Mouse (Mus musculus) adrenal gland, adult 2 months (tissue): Measurements from ENCODE around the gene Eapp. TPM values are rescaled to one million over a fixed set of nuclear protein-coding genes. Genes with fewer than 3 reads are reported as not detected.

Source experiments
- DNase-seq: peaks from one replicate; pipeline ENCODE4 v3.0.0; 2021
- microRNA-seq, 2 experiments: library from miRNA; unstranded; fragments of <30 nt; microRNA quantifications; one replicate each; pipeline ENCODE4 v1.2.0; 2021
- polyA plus RNA-seq: library from polyadenylated mRNA; depleted of rRNA; stranded (reverse); fragments of >200 nt; gene quantifications from 2 replicates; pipeline ENCODE4 v1.2.3, GENCODE M21; 2012; rRNA removed
- total RNA-seq, 2 experiments: library from RNA; stranded (reverse); gene quantifications; 2 replicates each; pipeline ENCODE4 v1.2.3; 2021

Gene Eapp
- total and polyA plus RNA-seq, 3 experiments = 18.7 to 43.3 (median 38.5) TPM

- DNase-seq = no peak
Measured at GRCm38 (mm10) chr12:54637033-54637432, 58.7 kb downstream of the Eapp start.

- DNase-seq = no peak
Measured at GRCm38 (mm10) chr12:54632141-54632540, 63.6 kb downstream of the Eapp start.

GRCm38 (mm10) chr12:54621942-54622341, 73.8 kb downstream of the Eapp start:
- DNase-seq = no peak

Small RNAs within 50 kb of the gene (microRNA-seq; reads per million reads assigned to microRNA genes)
- gene Mir1892 = 0 reads per million in 2 experiments

Other genes starting within 250 kb of the Eapp start
- 10 to 100 TPM; 54.6 to 90.1 TPM for gene Sptssa, start 39.3 kb downstream of the Eapp start, total RNA-seq
- 119 and 138 TPM in 2 replicates for gene Sptssa, start 39.3 kb downstream of the Eapp start, polyA plus RNA-seq
- 10 to 100 TPM; 54.7 to 62.0 TPM for gene Snx6, start 99.8 kb upstream of the Eapp start, total RNA-seq
- gene Snx6, start 99.8 kb upstream of the Eapp start, polyA plus RNA-seq = 9.9 and 16.3 TPM in 2 replicates
- gene Cfl2, start 167.0 kb upstream of the Eapp start, total RNA-seq = 100 to 1,000 TPM; 110 to 136 TPM
- gene Cfl2, start 167.0 kb upstream of the Eapp start, polyA plus RNA-seq = 1.8 and 3.6 TPM in 2 replicates